Mouse (Mus musculus): Measurements from ENCODE around the gene 4921524J17Rik.

GRCm38 (mm10) chr8:85441564-85441963 is 8.9 kb upstream of the 4921524J17Rik start:
- TF ChIP-seq POLR2A (IDR thresholded peaks at IDR 0.05; ENCODE audit: borderline replicate concordance, extremely low read depth, low read depth, low read length) (no peak), CTCF (IDR thresholded peaks at IDR 0.05; ENCODE audit: insufficient read depth, low read length) (no peak)
